Mouse (Mus musculus) A20 (cell line): ENCODE results near the gene Plg.

Experiments used
- DNase-seq: peaks from one replicate; pipeline ENCODE4 v3.0.0-alpha.2; 2011; ENCODE audit warnings: low read depth, low spot score

Gene Plg

GRCm38 (mm10) chr17:12385049-12385794, 6.8 kb downstream of the Plg start:
- DNase-seq, result no peak

GRCm38 (mm10) chr17:12387781-12388180, 9.4 kb downstream of the Plg start:
- DNase-seq, result no peak

GRCm38 (mm10) chr17:12388239-12388638, 9.8 kb downstream of the Plg start:
- no peak for DNase-seq

GRCm38 (mm10) chr17:12396163-12396677, 17.8 kb downstream of the Plg start:
- peak; percentile 17 for DNase-seq

GRCm38 (mm10) chr17:12403420-12403819, 25.0 kb downstream of the Plg start:
- no peak for DNase-seq

- DNase-seq, result no peak
Measured at GRCm38 (mm10) chr17:12409346-12409944, 31.0 kb downstream of the Plg start.

GRCm38 (mm10) chr17:12412181-12412890, 33.9 kb downstream of the Plg start:
- no peak for DNase-seq

- no peak for DNase-seq
Measured at GRCm38 (mm10) chr17:12412891-12413237, 34.5 kb downstream of the Plg start.

GRCm38 (mm10) chr17:12415031-12415735, 36.8 kb downstream of the Plg start:
- no peak for DNase-seq

GRCm38 (mm10) chr17:12415741-12416140, 37.3 kb downstream of the Plg start:
- no peak for DNase-seq

- peak; percentile 69 for DNase-seq
Measured at GRCm38 (mm10) chr17:12416250-12416895, 38.0 kb downstream of the Plg start.

- DNase-seq, result no peak
Measured at GRCm38 (mm10) chr17:12419491-12420079, 41.2 kb downstream of the Plg start.

- DNase-seq, result peak; percentile 30
Measured at GRCm38 (mm10) chr17:12420886-12421574, 42.6 kb downstream of the Plg start.

- peak; percentile 21 for DNase-seq
Measured at GRCm38 (mm10) chr17:12422143-12422542, 43.7 kb downstream of the Plg start.

GRCm38 (mm10) chr17:12427156-12427555, 48.7 kb downstream of the Plg start:
- DNase-seq, result no peak

- no peak for DNase-seq
Measured at GRCm38 (mm10) chr17:12428369-12428768, 50.0 kb downstream of the Plg start.

- no peak for DNase-seq
Measured at GRCm38 (mm10) chr17:12431707-12432106, 53.3 kb downstream of the Plg start.

GRCm38 (mm10) chr17:12437771-12438170, 59.4 kb downstream of the Plg start:
- DNase-seq, result no peak

- DNase-seq, result no peak
Measured at GRCm38 (mm10) chr17:12444561-12444960, 66.2 kb downstream of the Plg start.

- peak; percentile 10 for DNase-seq
Measured at GRCm38 (mm10) chr17:12451234-12451633, 72.8 kb downstream of the Plg start.
